Mouse (Mus musculus): ENCODE measurements around the gene St5. TPM values are rescaled to one million over a fixed set of nuclear protein-coding genes. Genes with fewer than 3 reads are reported as not detected.

The St5 gene
- total RNA-seq, 1 experiment, result 25.6 TPM

- no peak overlapping the region for H3K4me3 ChIP-seq (ENCODE audit: insufficient read depth in 1 of 2, low read depth in 1 of 2, low read length in 2 of 2, poor library complexity in 1 of 2, severe bottlenecking in 1 of 2)
- TF ChIP-seq ZC3H11A (IDR thresholded peaks at IDR 0.05; ENCODE audit: borderline replicate concordance, low read depth, low read length) (no peak), MAFK (IDR thresholded peaks at IDR 0.05; ENCODE audit: insufficient read depth, low read depth, low read length) (no peak), ZNF384 (IDR thresholded peaks at IDR 0.05; ENCODE audit: low read depth, low read length) (no peak), HCFC1 (IDR thresholded peaks at IDR 0.05; ENCODE audit: borderline replicate concordance, insufficient read depth, low read length) (no peak), CHD2 (IDR thresholded peaks at IDR 0.05; ENCODE audit: low read depth, low read length) (no peak)
- in situ Hi-C loops (cut with MboI; ENCODE audit: low sequenced_read_pairs in 2 of 2, unreplicated experiment in 2 of 2), result no loop called here
- H3K27ac ChIP-seq (ENCODE audit: insufficient read depth, low read depth, low read length, poor library complexity, severe bottlenecking), result no peak overlapping the region
- DNase-seq (ENCODE audit: low read depth, low spot score), result no peak
- H3K9ac ChIP-seq (ENCODE audit: insufficient read depth, low read depth, low read length, poor library complexity, severe bottlenecking), result no peak overlapping the region
- no peaks in the 10 kb centered on the region for H3K9me3 ChIP-seq (ENCODE audit: control insufficient read depth, insufficient read depth, low read depth, low read length)
- H3K4me1 ChIP-seq (ENCODE audit: control insufficient read depth in 2 of 2, insufficient read depth in 2 of 2, low read length in 2 of 2, poor library complexity in 1 of 2), result no peaks in the 10 kb centered on the region
- peaks cover 8% of the 10 kb centered on the region; the same call in 1 of the 2 replicates for H3K36me3 ChIP-seq (ENCODE audit: control insufficient read depth, insufficient read depth, low read length, poor library complexity, severe bottlenecking)
These were observed 161.6 kb downstream of the St5 start for GRCm38 (mm10) chr7:109541609-109542363.

DNA sequence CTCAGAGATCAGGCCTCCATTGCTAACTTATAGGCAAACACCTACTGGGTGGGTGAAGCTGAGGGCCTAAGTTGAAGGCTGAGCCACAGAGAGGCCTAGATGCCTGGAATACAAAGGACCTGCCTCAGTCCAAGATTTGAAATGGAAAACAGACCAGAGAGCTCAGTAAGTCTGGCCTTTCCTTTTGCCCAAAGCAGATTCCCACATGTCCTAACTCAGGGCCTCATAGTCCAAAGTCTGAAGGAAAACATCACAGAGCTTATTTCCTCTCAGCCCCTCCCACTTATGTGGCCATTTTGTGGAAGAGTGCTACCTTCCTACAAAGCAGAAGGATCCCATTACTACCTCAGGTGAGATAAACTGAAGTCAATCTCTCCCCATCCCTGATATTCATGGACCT is 162.5 kb downstream of the St5 start:
- no peak for TF ChIP-seq HCFC1 (IDR thresholded peaks at IDR 0.05; ENCODE audit: borderline replicate concordance, insufficient read depth, low read length)
- TF ChIP-seq CHD2 (IDR thresholded peaks at IDR 0.05; ENCODE audit: low read depth, low read length), result no peak
- TF ChIP-seq ZC3H11A (IDR thresholded peaks at IDR 0.05; ENCODE audit: borderline replicate concordance, low read depth, low read length), result no peak
- TF ChIP-seq MAFK (IDR thresholded peaks at IDR 0.05; ENCODE audit: insufficient read depth, low read depth, low read length), result no peak
- TF ChIP-seq ZNF384 (IDR thresholded peaks at IDR 0.05; ENCODE audit: low read depth, low read length), result no peak
- H3K9me3 ChIP-seq (ENCODE audit: control insufficient read depth, insufficient read depth, low read depth, low read length), result no peaks in the 10 kb centered on the region
- H3K36me3 ChIP-seq (ENCODE audit: control insufficient read depth, insufficient read depth, low read length, poor library complexity, severe bottlenecking), result peaks cover 8% of the 10 kb centered on the region; the same call in 1 of the 2 replicates
- no peak overlapping the region for H3K27ac ChIP-seq (ENCODE audit: insufficient read depth, low read depth, low read length, poor library complexity, severe bottlenecking)
- H3K4me1 ChIP-seq (ENCODE audit: control insufficient read depth in 2 of 2, insufficient read depth in 2 of 2, low read length in 2 of 2, poor library complexity in 1 of 2), result no peaks in the 10 kb centered on the region
- H3K9ac ChIP-seq (ENCODE audit: insufficient read depth, low read depth, low read length, poor library complexity, severe bottlenecking), result no peak overlapping the region
- in situ Hi-C loops (cut with MboI; ENCODE audit: low sequenced_read_pairs in 2 of 2, unreplicated experiment in 2 of 2), result no loop called here
- DNase-seq (ENCODE audit: low read depth, low spot score), result no peak
- no peak overlapping the region for H3K4me3 ChIP-seq (ENCODE audit: insufficient read depth in 1 of 2, low read depth in 1 of 2, low read length in 2 of 2, poor library complexity in 1 of 2, severe bottlenecking in 1 of 2)

- H3K27ac ChIP-seq (ENCODE audit: insufficient read depth, low read depth, low read length, poor library complexity, severe bottlenecking), result no peak overlapping the region
- H3K36me3 ChIP-seq (ENCODE audit: control insufficient read depth, insufficient read depth, low read length, poor library complexity, severe bottlenecking), result peaks cover 2% of the 10 kb centered on the region; the same call in 1 of the 2 replicates
- no peaks in the 10 kb centered on the region for H3K4me1 ChIP-seq (ENCODE audit: control insufficient read depth in 2 of 2, insufficient read depth in 2 of 2, low read length in 2 of 2, poor library complexity in 1 of 2)
- no peaks in the 10 kb centered on the region for H3K9me3 ChIP-seq (ENCODE audit: control insufficient read depth, insufficient read depth, low read depth, low read length)
- in situ Hi-C loops (cut with MboI; ENCODE audit: low sequenced_read_pairs in 2 of 2, unreplicated experiment in 2 of 2), result no loop called here
- H3K9ac ChIP-seq (ENCODE audit: insufficient read depth, low read depth, low read length, poor library complexity, severe bottlenecking), result no peak overlapping the region
- no peak for DNase-seq (ENCODE audit: low read depth, low spot score)
- H3K4me3 ChIP-seq (ENCODE audit: insufficient read depth in 1 of 2, low read depth in 1 of 2, low read length in 2 of 2, poor library complexity in 1 of 2, severe bottlenecking in 1 of 2), result no peak overlapping the region
- TF ChIP-seq ZC3H11A (IDR thresholded peaks at IDR 0.05; ENCODE audit: borderline replicate concordance, low read depth, low read length), result no peak
- no peak for TF ChIP-seq CHD2 (IDR thresholded peaks at IDR 0.05; ENCODE audit: low read depth, low read length)
- TF ChIP-seq MAFK (IDR thresholded peaks at IDR 0.05; ENCODE audit: insufficient read depth, low read depth, low read length), result no peak
- TF ChIP-seq HCFC1 (IDR thresholded peaks at IDR 0.05; ENCODE audit: borderline replicate concordance, insufficient read depth, low read length), result no peak
- no peak for TF ChIP-seq ZNF384 (IDR thresholded peaks at IDR 0.05; ENCODE audit: low read depth, low read length)
These were observed 166.9 kb downstream of the St5 start for GRCm38 (mm10) chr7:109536451-109536946.

GRCm38 (mm10) chr7:109534921-109535320 is 168.5 kb downstream of the St5 start:
- no peak overlapping the region for H3K4me3 ChIP-seq (ENCODE audit: insufficient read depth in 1 of 2, low read depth in 1 of 2, low read length in 2 of 2, poor library complexity in 1 of 2, severe bottlenecking in 1 of 2)
- TF ChIP-seq ZC3H11A (IDR thresholded peaks at IDR 0.05; ENCODE audit: borderline replicate concordance, low read depth, low read length) (no peak), HCFC1 (IDR thresholded peaks at IDR 0.05; ENCODE audit: borderline replicate concordance, insufficient read depth, low read length) (no peak), ZNF384 (IDR thresholded peaks at IDR 0.05; ENCODE audit: low read depth, low read length) (no peak), MAFK (IDR thresholded peaks at IDR 0.05; ENCODE audit: insufficient read depth, low read depth, low read length) (no peak)
- DNase-seq (ENCODE audit: low read depth, low spot score), result no peak
- H3K9me3 ChIP-seq (ENCODE audit: control insufficient read depth, insufficient read depth, low read depth, low read length), result no peaks in the 10 kb centered on the region
- no peak overlapping the region for H3K27ac ChIP-seq (ENCODE audit: insufficient read depth, low read depth, low read length, poor library complexity, severe bottlenecking)
- no peak overlapping the region for H3K9ac ChIP-seq (ENCODE audit: insufficient read depth, low read depth, low read length, poor library complexity, severe bottlenecking)
- peaks cover 2% of the 10 kb centered on the region; the same call in 1 of the 2 replicates for H3K36me3 ChIP-seq (ENCODE audit: control insufficient read depth, insufficient read depth, low read length, poor library complexity, severe bottlenecking)
- no peaks in the 10 kb centered on the region for H3K4me1 ChIP-seq (ENCODE audit: control insufficient read depth in 2 of 2, insufficient read depth in 2 of 2, low read length in 2 of 2, poor library complexity in 1 of 2)
- in situ Hi-C loops (cut with MboI; ENCODE audit: low sequenced_read_pairs in 2 of 2, unreplicated experiment in 2 of 2), result no loop called here
